Mouse (Mus musculus) CD4-positive helper T cell, adult 2 months (primary cell): ENCODE data around the gene Pgrmc1.
A peak's percentile ranks its signal among the peaks of the same experiment; 100 is the strongest.
"Not testable (repeated sequence)": the region's sequence is repeated elsewhere in the genome, so short reads cannot be mapped to it uniquely, and the experiment has no call there.

Experiments used
- DNase-seq: peaks from one replicate; pipeline ENCODE4 v3.0.0-alpha.2; 2012; ENCODE audit warnings: low read depth, missing footprints, low spot score

The Pgrmc1 gene

GRCm38 (mm10) chrX:36597707-36598389, at the start of gene Pgrmc1:
Gene Pgrmc1 (plus strand): TSS chrX:36598206.
- peak; percentile 89 for DNase-seq

GRCm38 (mm10) chrX:36548798-36549197, 49.2 kb upstream of the Pgrmc1 start:
- DNase-seq: no peak

GRCm38 (mm10) chrX:36550906-36551305, 47.1 kb upstream of the Pgrmc1 start:
- peak; percentile 6 for DNase-seq

- DNase-seq: no peak
Measured at GRCm38 (mm10) chrX:36551351-36551750, 46.7 kb upstream of the Pgrmc1 start.

- DNase-seq: peak; percentile 9
Measured at GRCm38 (mm10) chrX:36552055-36552587, 45.9 kb upstream of the Pgrmc1 start.

GRCm38 (mm10) chrX:36552715-36553114, 45.3 kb upstream of the Pgrmc1 start:
- DNase-seq: no peak

GRCm38 (mm10) chrX:36555196-36555595, 42.8 kb upstream of the Pgrmc1 start:
- DNase-seq: not testable (repeated sequence)

- DNase-seq: no peak
Measured at GRCm38 (mm10) chrX:36560170-36560569, 37.8 kb upstream of the Pgrmc1 start.

- peak; percentile 49 for DNase-seq
Measured at GRCm38 (mm10) chrX:36561650-36562049, 36.4 kb upstream of the Pgrmc1 start.

- DNase-seq: no peak
Measured at GRCm38 (mm10) chrX:36562079-36562478, 35.9 kb upstream of the Pgrmc1 start.

GRCm38 (mm10) chrX:36586629-36587303, 11.2 kb upstream of the Pgrmc1 start:
- no peak for DNase-seq

GRCm38 (mm10) chrX:36587304-36588209, 10.4 kb upstream of the Pgrmc1 start:
- no peak for DNase-seq

- DNase-seq: no peak
Measured at GRCm38 (mm10) chrX:36590266-36590665, 7.7 kb upstream of the Pgrmc1 start.

- no peak for DNase-seq
Measured at GRCm38 (mm10) chrX:36591120-36591519, 6.9 kb upstream of the Pgrmc1 start.

GRCm38 (mm10) chrX:36591539-36591938, 6.5 kb upstream of the Pgrmc1 start:
- DNase-seq: no peak

- DNase-seq: no peak
Measured at GRCm38 (mm10) chrX:36595247-36595646, 2.8 kb upstream of the Pgrmc1 start.

GRCm38 (mm10) chrX:36596483-36597120, 1.4 kb upstream of the Pgrmc1 start:
- not testable (repeated sequence) for DNase-seq

- no peak for DNase-seq
Measured at GRCm38 (mm10) chrX:36598390-36598810, 394 bp downstream of the Pgrmc1 start.

GRCm38 (mm10) chrX:36598861-36599344, 897 bp downstream of the Pgrmc1 start:
- peak; percentile 27 for DNase-seq

GRCm38 (mm10) chrX:36599656-36600055, 1.6 kb downstream of the Pgrmc1 start:
- DNase-seq: no peak

GRCm38 (mm10) chrX:36600066-36600465, 2.1 kb downstream of the Pgrmc1 start:
- DNase-seq: no peak
